22 mouse cellular contexts compared by ENCODE assay signal in genomic region chr14:14951808-14952207, GRCm38 (mm10).
"Had no signal": no experiment of that assay in that cellular context is flagged by ENCODE, and none has a peak within 500 bp of the region (broad histone marks: within the 10 kb centered on the region; RNA-seq: fewer than 3 reads in every experiment).

No protein-coding gene starts in this region.

- DNase-seq: kidney, adult 11 months; kidney, adult 8-10 months; kidney, postnatal 10 days; kidney, postnatal 36 days; liver; lung, adult 18-20 months; lung, postnatal 10 days; lung, postnatal 36 days; spleen, adult 18-20 months; thymus, postnatal 25 days had no signal

- H3K27ac ChIP-seq: kidney, embryonic 15.5 days; limb, embryonic 10.5 days; limb, embryonic 13.5 days; liver, embryonic 12.5 days; liver, embryonic 15.5 days; lung, embryonic 15.5 days; midbrain, embryonic 10.5 days; midbrain, embryonic 13.5 days; stomach, embryonic 15.5 days had no signal

- H3K4me1 ChIP-seq: kidney, embryonic 15.5 days; limb, embryonic 10.5 days; limb, embryonic 13.5 days; liver, embryonic 12.5 days; liver, embryonic 15.5 days; lung, embryonic 15.5 days; megakaryocyte, embryonic 14.5 days; midbrain, embryonic 10.5 days; stomach, embryonic 15.5 days had no signal

- H3K4me3 ChIP-seq: kidney, embryonic 15.5 days; limb, embryonic 10.5 days; limb, embryonic 13.5 days; liver, embryonic 12.5 days; liver, embryonic 15.5 days; lung, embryonic 15.5 days; megakaryocyte, embryonic 14.5 days; midbrain, embryonic 10.5 days; midbrain, embryonic 13.5 days; myocyte; stomach, embryonic 15.5 days had no signal

- H3K27me3 ChIP-seq: kidney, embryonic 15.5 days; limb, embryonic 13.5 days; liver, embryonic 12.5 days; liver, embryonic 15.5 days; lung, embryonic 15.5 days; midbrain, embryonic 13.5 days; stomach, embryonic 15.5 days had no signal

- H3K9ac ChIP-seq: kidney, embryonic 15.5 days; limb, embryonic 13.5 days; liver, embryonic 12.5 days; liver, embryonic 15.5 days; lung, embryonic 15.5 days; midbrain, embryonic 13.5 days; stomach, embryonic 15.5 days had no signal

- H3K4me2 ChIP-seq: kidney, embryonic 15.5 days; limb, embryonic 13.5 days; liver, embryonic 12.5 days; liver, embryonic 15.5 days; lung, embryonic 15.5 days; midbrain, embryonic 13.5 days; stomach, embryonic 15.5 days had no signal

- H3K36me3 ChIP-seq: kidney, embryonic 15.5 days; limb, embryonic 10.5 days; limb, embryonic 13.5 days; liver, embryonic 12.5 days; liver, embryonic 15.5 days; lung, embryonic 15.5 days; midbrain, embryonic 10.5 days; midbrain, embryonic 13.5 days; stomach, embryonic 15.5 days had no signal

- ATAC-seq: liver, embryonic 12.5 days; midbrain, embryonic 13.5 days; midbrain, embryonic 16.5 days had no signal

- H3K9me3 ChIP-seq: kidney, embryonic 15.5 days; limb, embryonic 10.5 days; limb, embryonic 13.5 days; liver, embryonic 12.5 days; liver, embryonic 15.5 days; lung, embryonic 15.5 days; megakaryocyte, embryonic 14.5 days; midbrain, embryonic 10.5 days; midbrain, embryonic 13.5 days; stomach, embryonic 15.5 days had no signal
